Mouse (Mus musculus): Measurements from ENCODE around the gene Olfr571. TPM values are rescaled to one million over a fixed set of nuclear protein-coding genes. Genes with fewer than 3 reads are reported as not detected.

Gene Olfr571
- total RNA-seq (2014; fragmentation: Nextera tagmentation): 0.15 TPM in 1 of 2 replicates, not detected in the other
- 0.11 and 0.12 TPM in 2 replicates for total RNA-seq (2017)
- not detected in 2 replicates for polyA plus RNA-seq (2012)

- DNase-seq (ENCODE audit: low spot score): no peak
- no peak within 1 kb of the TSS for H3K4me3 ChIP-seq (ENCODE audit: low read depth, low read length)
- H3K36me3 ChIP-seq (replicated peaks): no peaks in the 10 kb centered on the region
- no peaks in the 10 kb centered on the region for H3K27me3 ChIP-seq (ENCODE audit: insufficient read depth, low read length)
- ATAC-seq (ENCODE audit: extremely low read depth, insufficient number of reproducible peaks, low FRiP score, poor library complexity, severe bottlenecking): no peak
- no peak for TF ChIP-seq TAL1 (conservative IDR thresholded peaks at IDR 0.05; ENCODE audit: low read depth, low read length)
- TF ChIP-seq POLR2AphosphoS5 (IDR thresholded peaks at IDR 0.05; ENCODE audit: insufficient replicate concordance, low read depth, low read length): no peak
- TF ChIP-seq GATA2 (IDR thresholded peaks at IDR 0.05; ENCODE audit: borderline replicate concordance, low read depth, low read length): no peak
- TF ChIP-seq CTCF (IDR thresholded peaks at IDR 0.05; ENCODE audit: low read depth, low read length): no peak
- no peaks in the 10 kb centered on the region for H3K9me3 ChIP-seq (replicated peaks)
- no peaks in the 10 kb centered on the region for H3K4me1 ChIP-seq (ENCODE audit: insufficient read depth, low read depth, low read length)
Observed at GRCm38 (mm10) chr7:102917032-102917875, at the start of gene Olfr571. Olfr571 (minus strand) TSS chr7:102917536.

DNA sequence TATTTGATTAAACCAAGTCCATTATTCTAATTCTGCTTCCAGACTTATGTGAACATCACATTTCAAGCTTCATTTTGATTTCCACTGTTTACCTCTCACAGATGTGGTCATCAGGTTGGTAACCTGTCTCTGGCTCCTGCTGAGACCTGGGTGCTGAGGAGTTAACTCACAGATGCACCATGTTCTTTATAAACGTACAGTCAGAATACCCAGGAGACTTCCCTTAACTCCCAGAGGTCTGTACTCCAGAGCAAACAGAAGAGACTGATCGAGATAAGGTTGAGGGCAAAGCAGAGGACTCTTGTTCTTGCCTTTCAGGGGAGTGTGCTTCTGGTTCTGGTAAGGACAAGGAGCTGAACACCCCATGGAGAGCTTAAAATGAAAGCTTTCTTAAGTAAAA, 45.0 kb upstream of the Olfr571 start, which contains the start of gene Olfr576:
Gene Olfr576 (plus strand): TSS at position 301 of the 400 bp plus-strand sequence.
- no peak within 1 kb of the TSS for H3K4me3 ChIP-seq (ENCODE audit: low read depth, low read length)
- TF ChIP-seq TAL1 (conservative IDR thresholded peaks at IDR 0.05; ENCODE audit: low read depth, low read length): no peak
- TF ChIP-seq GATA1 (IDR thresholded peaks at IDR 0.05; ENCODE audit: borderline replicate concordance, low read length): no peak
- no peak for TF ChIP-seq CTCF (IDR thresholded peaks at IDR 0.05; ENCODE audit: low read depth, low read length)
- TF ChIP-seq GATA2 (IDR thresholded peaks at IDR 0.05; ENCODE audit: borderline replicate concordance, low read depth, low read length): no peak
- TF ChIP-seq POLR2AphosphoS5 (IDR thresholded peaks at IDR 0.05; ENCODE audit: insufficient replicate concordance, low read depth, low read length): no peak
- H3K4me1 ChIP-seq (ENCODE audit: insufficient read depth, low read depth, low read length): peaks cover 9% of the 10 kb centered on the region; the same call in 1 of the 2 replicates
- H3K9me3 ChIP-seq (replicated peaks): no peaks in the 10 kb centered on the region
- no peak for DNase-seq (ENCODE audit: low spot score)
- H3K27me3 ChIP-seq (ENCODE audit: insufficient read depth, low read length): no peaks in the 10 kb centered on the region
- no peaks in the 10 kb centered on the region for H3K36me3 ChIP-seq (replicated peaks)
- no peak for ATAC-seq (ENCODE audit: extremely low read depth, insufficient number of reproducible peaks, low FRiP score, poor library complexity, severe bottlenecking)

DNA sequence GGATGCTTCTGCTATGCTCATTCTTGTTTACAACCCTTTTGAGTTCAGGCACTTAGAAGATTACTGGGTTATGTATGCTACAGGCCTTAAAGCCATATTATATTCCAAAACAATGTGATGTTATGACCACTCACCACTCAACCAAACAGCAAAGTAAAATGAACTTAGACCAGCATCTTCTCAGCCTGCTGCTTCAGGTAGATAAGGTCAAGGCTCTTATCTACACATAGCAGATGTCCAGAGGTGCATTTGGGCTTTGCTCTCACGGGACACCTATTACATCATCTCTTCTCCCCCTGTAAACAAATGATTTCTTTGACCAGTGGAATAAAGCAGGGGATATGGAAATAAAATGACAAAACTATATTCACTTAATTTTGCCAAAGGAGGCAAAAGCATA, 41.3 kb upstream of the Olfr571 start, which contains the start of gene Olfr575:
Gene Olfr575 (minus strand): TSS at position 183 of the 400 bp plus-strand sequence.
- DNase-seq (ENCODE audit: low spot score): no peak
- H3K4me1 ChIP-seq (ENCODE audit: insufficient read depth, low read depth, low read length): peaks cover 11% of the 10 kb centered on the region; the same call in 1 of the 2 replicates
- H3K27me3 ChIP-seq (ENCODE audit: insufficient read depth, low read length): no peaks in the 10 kb centered on the region
- no peaks in the 10 kb centered on the region for H3K36me3 ChIP-seq (replicated peaks)
- H3K4me3 ChIP-seq (ENCODE audit: low read depth, low read length): no peak within 1 kb of the TSS
- TF ChIP-seq GATA2 (IDR thresholded peaks at IDR 0.05; ENCODE audit: borderline replicate concordance, low read depth, low read length) (no peak), TAL1 (conservative IDR thresholded peaks at IDR 0.05; ENCODE audit: low read depth, low read length) (peak; percentile 91), GATA1 (IDR thresholded peaks at IDR 0.05; ENCODE audit: borderline replicate concordance, low read length) (no peak)
- no peaks in the 10 kb centered on the region for H3K9me3 ChIP-seq (replicated peaks)
- peak; percentile 76 for ATAC-seq (ENCODE audit: extremely low read depth, insufficient number of reproducible peaks, low FRiP score, poor library complexity, severe bottlenecking)

GRCm38 (mm10) chr7:102958137-102958536, 40.8 kb upstream of the Olfr571 start:
- peaks cover 11% of the 10 kb centered on the region; the same call in 1 of the 2 replicates for H3K4me1 ChIP-seq (ENCODE audit: insufficient read depth, low read depth, low read length)
- no peaks in the 10 kb centered on the region for H3K36me3 ChIP-seq (replicated peaks)
- TF ChIP-seq GATA2 (IDR thresholded peaks at IDR 0.05; ENCODE audit: borderline replicate concordance, low read depth, low read length): no peak
- no peak for TF ChIP-seq GATA1 (IDR thresholded peaks at IDR 0.05; ENCODE audit: borderline replicate concordance, low read length)
- no peak for TF ChIP-seq TAL1 (conservative IDR thresholded peaks at IDR 0.05; ENCODE audit: low read depth, low read length)
- no peak for TF ChIP-seq CTCF (IDR thresholded peaks at IDR 0.05; ENCODE audit: low read depth, low read length)
- no peak for TF ChIP-seq POLR2AphosphoS5 (IDR thresholded peaks at IDR 0.05; ENCODE audit: insufficient replicate concordance, low read depth, low read length)
- H3K27me3 ChIP-seq (ENCODE audit: insufficient read depth, low read length): no peaks in the 10 kb centered on the region
- no peak overlapping the region for H3K4me3 ChIP-seq (ENCODE audit: low read depth, low read length)
- DNase-seq (ENCODE audit: low spot score) (no peak), ATAC-seq (ENCODE audit: extremely low read depth, insufficient number of reproducible peaks, low FRiP score, poor library complexity, severe bottlenecking) (no peak)
- H3K9me3 ChIP-seq (replicated peaks): no peaks in the 10 kb centered on the region

GRCm38 (mm10) chr7:102950732-102951131, 33.4 kb upstream of the Olfr571 start:
- Histone ChIP-seq H3K4me1 (ENCODE audit: insufficient read depth, low read depth, low read length) (no peaks in the 10 kb centered on the region), H3K36me3 (replicated peaks) (no peaks in the 10 kb centered on the region), H3K4me3 (ENCODE audit: low read depth, low read length) (no peak overlapping the region), H3K9me3 (replicated peaks) (no peaks in the 10 kb centered on the region), H3K27me3 (ENCODE audit: insufficient read depth, low read length) (no peaks in the 10 kb centered on the region)
- DNase-seq (ENCODE audit: low spot score) (no peak), ATAC-seq (ENCODE audit: extremely low read depth, insufficient number of reproducible peaks, low FRiP score, poor library complexity, severe bottlenecking) (no peak)
- TF ChIP-seq TAL1 (conservative IDR thresholded peaks at IDR 0.05; ENCODE audit: low read depth, low read length) (no peak), GATA1 (IDR thresholded peaks at IDR 0.05; ENCODE audit: borderline replicate concordance, low read length) (no peak), GATA2 (IDR thresholded peaks at IDR 0.05; ENCODE audit: borderline replicate concordance, low read depth, low read length) (no peak), CTCF (IDR thresholded peaks at IDR 0.05; ENCODE audit: low read depth, low read length) (no peak), POLR2AphosphoS5 (IDR thresholded peaks at IDR 0.05; ENCODE audit: insufficient replicate concordance, low read depth, low read length) (no peak)

GRCm38 (mm10) chr7:102948167-102948566, 30.8 kb upstream of the Olfr571 start, which contains the start of gene Olfr574:
Olfr574 (plus strand) TSS chr7:102948467.
- Histone ChIP-seq H3K27me3 (ENCODE audit: insufficient read depth, low read length) (no peaks in the 10 kb centered on the region), H3K4me3 (ENCODE audit: low read depth, low read length) (no peak within 1 kb of the TSS), H3K4me1 (ENCODE audit: insufficient read depth, low read depth, low read length) (no peaks in the 10 kb centered on the region; the same call in 1 of the 2 replicates), H3K36me3 (replicated peaks) (no peaks in the 10 kb centered on the region), H3K9me3 (replicated peaks) (no peaks in the 10 kb centered on the region)
- ATAC-seq (ENCODE audit: extremely low read depth, insufficient number of reproducible peaks, low FRiP score, poor library complexity, severe bottlenecking) (no peak), DNase-seq (ENCODE audit: low spot score) (no peak)
- TF ChIP-seq POLR2AphosphoS5 (IDR thresholded peaks at IDR 0.05; ENCODE audit: insufficient replicate concordance, low read depth, low read length) (no peak), GATA1 (IDR thresholded peaks at IDR 0.05; ENCODE audit: borderline replicate concordance, low read length) (no peak), TAL1 (conservative IDR thresholded peaks at IDR 0.05; ENCODE audit: low read depth, low read length) (no peak), GATA2 (IDR thresholded peaks at IDR 0.05; ENCODE audit: borderline replicate concordance, low read depth, low read length) (no peak), CTCF (IDR thresholded peaks at IDR 0.05; ENCODE audit: low read depth, low read length) (no peak)
